Mouse (Mus musculus) small intestine, adult 2 months (tissue): Measurements from ENCODE around the gene Arid2.

Experiments
- CTCF ChIP-seq: fragments of 200-500 bp; IDR thresholded peaks from 2 replicates; pipeline ENCODE4 v1.5.1; 2012; ENCODE audit warnings: low read depth, mild to moderate bottlenecking, control low read depth, inconsistent platforms, low read length, moderate library complexity, mixed read lengths; ENCODE audit not compliant: insufficient replicate concordance, insufficient read length; ENCODE audit errors: extremely low read depth
- POLR2A ChIP-seq: fragments of 200-500 bp; IDR thresholded peaks from 2 replicates; pipeline ENCODE4 v1.6.1; 2012; ENCODE audit warnings: low read depth, mild to moderate bottlenecking, control low read depth, inconsistent platforms, low read length, moderate library complexity

DNA sequence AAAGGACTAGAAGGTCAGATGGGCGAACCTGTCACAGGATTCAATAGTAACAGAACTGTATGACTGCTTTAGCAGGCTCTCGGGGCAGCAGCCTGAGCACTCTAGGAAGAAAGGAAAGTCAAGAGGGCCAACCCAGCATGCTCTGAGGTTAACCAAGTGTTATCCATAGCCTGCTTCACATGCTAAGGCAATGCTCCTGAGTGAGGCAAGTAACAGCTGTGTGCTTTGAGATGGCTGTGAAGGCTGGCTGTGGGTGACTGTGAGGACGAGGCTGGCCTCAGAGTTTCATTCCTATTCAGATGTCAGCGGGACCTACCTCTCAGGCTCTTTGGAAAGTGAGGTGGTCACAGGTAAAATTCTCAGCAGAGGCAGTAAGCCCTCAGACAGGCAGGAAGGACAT lies 118.9 kb downstream of the Arid2 start:
- TF ChIP-seq CTCF = no peak
- no peak for TF ChIP-seq POLR2A
